Mouse (Mus musculus): ENCODE measurements around the gene Rptor. TPM values are rescaled to one million over a fixed set of nuclear protein-coding genes. Genes with fewer than 3 reads are reported as not detected.

The Rptor gene
- polyA plus RNA-seq, 1 experiment from 2014 or later, result 7.1 TPM

- Histone ChIP-seq H3K36me3 (ENCODE audit: insufficient read depth, low read length) (no peaks in the 10 kb centered on the region), H3K4me1 (replicated peaks; ENCODE audit: insufficient read depth, low read length) (peaks cover 10% of the 10 kb centered on the region; the same call in 1 of the 2 replicates), H3K9ac (ENCODE audit: low read depth, low read length) (no peak overlapping the region), H3K4me3 (replicated peaks; ENCODE audit: low read depth, low read length) (no peak overlapping the region), H3K27me3 (ENCODE audit: insufficient read depth, low read length) (no peaks in the 10 kb centered on the region), H3K27ac (no peak overlapping the region; the same call in 1 of the 2 replicates), H3K9me3 (replicated peaks; ENCODE audit: low read length) (no peaks in the 10 kb centered on the region), H3K4me2 (ENCODE audit: low read length) (no peak overlapping the region)
- DNase-seq (ENCODE audit: low spot score) (no peak), ATAC-seq (replicated peaks; ENCODE audit: low FRiP score, low read depth) (no peak)
- 62% methylated on average over 2 of the region's 2 CpGs for WGBS
- TF ChIP-seq CTCF (IDR thresholded peaks at IDR 0.05; ENCODE audit: low read depth), result no peak
These were observed 83.4 kb downstream of the Rptor start for GRCm38 (mm10) chr11:119685910-119686659.

GRCm38 (mm10) chr11:119687316-119687715 is 84.6 kb downstream of the Rptor start:
- H3K9me3 ChIP-seq (replicated peaks; ENCODE audit: low read length), result no peaks in the 10 kb centered on the region
- DNase-seq (ENCODE audit: low spot score) (no peak), ATAC-seq (replicated peaks; ENCODE audit: low FRiP score, low read depth) (no peak)
- peaks cover 10% of the 10 kb centered on the region; the same call in 1 of the 2 replicates for H3K4me1 ChIP-seq (replicated peaks; ENCODE audit: insufficient read depth, low read length)
- H3K27me3 ChIP-seq (ENCODE audit: insufficient read depth, low read length), result no peaks in the 10 kb centered on the region
- H3K27ac ChIP-seq, result no peak overlapping the region
- no peak for TF ChIP-seq CTCF (IDR thresholded peaks at IDR 0.05; ENCODE audit: low read depth)
- no peak overlapping the region for H3K4me3 ChIP-seq (replicated peaks; ENCODE audit: low read depth, low read length)
- WGBS, result 76% methylated on average over 3 of the region's 3 CpGs
- H3K36me3 ChIP-seq (ENCODE audit: insufficient read depth, low read length), result no peaks in the 10 kb centered on the region
- no peak overlapping the region for H3K9ac ChIP-seq (ENCODE audit: low read depth, low read length)
- no peak overlapping the region for H3K4me2 ChIP-seq (ENCODE audit: low read length)

GRCm38 (mm10) chr11:119687966-119688365 is 85.3 kb downstream of the Rptor start:
- Histone ChIP-seq H3K9me3 (replicated peaks; ENCODE audit: low read length) (no peaks in the 10 kb centered on the region), H3K9ac (ENCODE audit: low read depth, low read length) (no peak overlapping the region), H3K27ac (no peak overlapping the region), H3K4me1 (replicated peaks; ENCODE audit: insufficient read depth, low read length) (peaks cover 10% of the 10 kb centered on the region; the same call in 1 of the 2 replicates), H3K4me3 (replicated peaks; ENCODE audit: low read depth, low read length) (no peak overlapping the region), H3K27me3 (ENCODE audit: insufficient read depth, low read length) (no peaks in the 10 kb centered on the region), H3K4me2 (ENCODE audit: low read length) (no peak overlapping the region), H3K36me3 (ENCODE audit: insufficient read depth, low read length) (no peaks in the 10 kb centered on the region)
- TF ChIP-seq CTCF (IDR thresholded peaks at IDR 0.05; ENCODE audit: low read depth), result no peak
- ATAC-seq (replicated peaks; ENCODE audit: low FRiP score, low read depth) (no peak), DNase-seq (ENCODE audit: low spot score) (no peak)

GRCm38 (mm10) chr11:119689936-119690335 is 87.2 kb downstream of the Rptor start:
- DNase-seq (ENCODE audit: low spot score), result no peak
- 50% methylated on average over 3 of the region's 3 CpGs for WGBS
- ATAC-seq (replicated peaks; ENCODE audit: low FRiP score, low read depth), result no peak

GRCm38 (mm10) chr11:119692196-119692910 is 89.6 kb downstream of the Rptor start:
- no peak overlapping the region for H3K4me2 ChIP-seq (ENCODE audit: low read length)
- H3K27ac ChIP-seq, result no peak overlapping the region
- ATAC-seq (replicated peaks; ENCODE audit: low FRiP score, low read depth) (no peak), DNase-seq (ENCODE audit: low spot score) (no peak)
- H3K4me1 ChIP-seq (replicated peaks; ENCODE audit: insufficient read depth, low read length), result peaks cover 7% of the 10 kb centered on the region
- H3K4me3 ChIP-seq (replicated peaks; ENCODE audit: low read depth, low read length), result no peak overlapping the region
- H3K9ac ChIP-seq (ENCODE audit: low read depth, low read length), result no peak overlapping the region
- TF ChIP-seq CTCF (IDR thresholded peaks at IDR 0.05; ENCODE audit: low read depth), result no peak
- no peaks in the 10 kb centered on the region for H3K9me3 ChIP-seq (replicated peaks; ENCODE audit: low read length)
- no peaks in the 10 kb centered on the region for H3K27me3 ChIP-seq (ENCODE audit: insufficient read depth, low read length)
- no peaks in the 10 kb centered on the region for H3K36me3 ChIP-seq (ENCODE audit: insufficient read depth, low read length)
- WGBS, result 88% methylated on average over 6 of the region's 6 CpGs

More at GRCm38 (mm10) chr11:119689936-119690335, 87.2 kb downstream of the Rptor start:
- no peak overlapping the region for H3K4me2 ChIP-seq (ENCODE audit: low read length)
- H3K4me1 ChIP-seq (replicated peaks; ENCODE audit: insufficient read depth, low read length), result peaks cover 18% of the 10 kb centered on the region
- no peak overlapping the region for H3K9ac ChIP-seq (ENCODE audit: low read depth, low read length)
- H3K4me3 ChIP-seq (replicated peaks; ENCODE audit: low read depth, low read length), result no peak overlapping the region
- H3K27ac ChIP-seq, result no peak overlapping the region
- TF ChIP-seq CTCF (IDR thresholded peaks at IDR 0.05; ENCODE audit: low read depth), result no peak
- H3K36me3 ChIP-seq (ENCODE audit: insufficient read depth, low read length), result no peaks in the 10 kb centered on the region
- no peaks in the 10 kb centered on the region for H3K9me3 ChIP-seq (replicated peaks; ENCODE audit: low read length)
- H3K27me3 ChIP-seq (ENCODE audit: insufficient read depth, low read length), result no peaks in the 10 kb centered on the region

- Histone ChIP-seq H3K27me3 (ENCODE audit: insufficient read depth, low read length) (no peaks in the 10 kb centered on the region), H3K4me3 (replicated peaks; ENCODE audit: low read depth, low read length) (no peak overlapping the region), H3K9ac (ENCODE audit: low read depth, low read length) (no peak overlapping the region), H3K9me3 (replicated peaks; ENCODE audit: low read length) (no peaks in the 10 kb centered on the region), H3K27ac (no peak overlapping the region), H3K4me1 (replicated peaks; ENCODE audit: insufficient read depth, low read length) (peaks cover 7% of the 10 kb centered on the region), H3K4me2 (ENCODE audit: low read length) (no peak overlapping the region), H3K36me3 (ENCODE audit: insufficient read depth, low read length) (no peaks in the 10 kb centered on the region)
- no peak for ATAC-seq (replicated peaks; ENCODE audit: low FRiP score, low read depth)
- WGBS, result 32% methylated on average over 1 of the region's 1 CpGs
- DNase-seq (ENCODE audit: low spot score), result no peak
- no peak for TF ChIP-seq CTCF (IDR thresholded peaks at IDR 0.05; ENCODE audit: low read depth)
These were observed 90.2 kb downstream of the Rptor start for GRCm38 (mm10) chr11:119692911-119693261.

Data from kidney, postnatal 0 days (tissue).